Mouse (Mus musculus) limb, embryonic 12.5 days (tissue): ENCODE data around the gene Tex14. TPM values are rescaled to one million over a fixed set of nuclear protein-coding genes. Genes with fewer than 3 reads are reported as not detected.
"Not testable (repeated sequence)": the region's sequence is repeated elsewhere in the genome, so short reads cannot be mapped to it uniquely, and the experiment has no call there.

ENCODE experiments used
- ATAC-seq: fragments of 200-750 bp; cut with Nextera tagmentation; 2 replicates; pipeline ENCODE4 v1.8.0; 2017; ENCODE audit warnings: low read depth, moderate TSS enrichment; ENCODE audit not compliant: insufficient number of reproducible peaks, insufficient read depth, low FRiP score, low TSS enrichment
- H3K27ac ChIP-seq: fragments of 300-500 bp; sonication (generic); 2 replicates; pipeline ENCODE4 v1.5.1; 2016; ENCODE audit warnings: mild to moderate bottlenecking, moderate library complexity
- H3K27me3 ChIP-seq: fragments of 300-500 bp; sonication (generic); 2 replicates; pipeline ENCODE4 v1.6.1; 2016; ENCODE audit warnings: mild to moderate bottlenecking, moderate library complexity
- H3K36me3 ChIP-seq: fragments of 300-500 bp; sonication (generic); 2 replicates; pipeline ENCODE4 v1.6.1; 2016; ENCODE audit warnings: mild to moderate bottlenecking, moderate library complexity
- H3K4me1 ChIP-seq: fragments of 300-500 bp; sonication (generic); replicated peaks from 2 replicates; pipeline ENCODE4 v1.6.1; 2016
- H3K4me2 ChIP-seq: fragments of 300-500 bp; sonication (generic); 2 replicates; pipeline ENCODE4 v1.6.1; 2016; ENCODE audit warnings: mild to moderate bottlenecking, moderate library complexity
- H3K4me3 ChIP-seq: fragments of 300-500 bp; sonication (generic); replicated peaks from 2 replicates; pipeline ENCODE4 v1.5.1; 2016; ENCODE audit warnings: mild to moderate bottlenecking
- H3K9ac ChIP-seq: fragments of 300-500 bp; sonication (generic); replicated peaks from 2 replicates; pipeline ENCODE4 v1.6.1; 2016; ENCODE audit warnings: mild to moderate bottlenecking, moderate library complexity
- H3K9me3 ChIP-seq: fragments of 300-500 bp; sonication (generic); 2 replicates; pipeline ENCODE4 v1.6.1; 2016; ENCODE audit warnings: mild to moderate bottlenecking, moderate library complexity
- WGBS: fragments of 180-500 bp; shearing (Covaris S2); methylation state at CpG from one replicate; pipeline ENCODE4 v1.1.7; 2016; 5-methylcytosine and 5-hydroxymethylcytosine counted together
- polyA plus RNA-seq: library from polyadenylated mRNA; unstranded; fragments of >200 nt; fragmentation: Nextera tagmentation; extraction: Ambion mirVana; gene quantifications from 2 replicates; pipeline ENCODE4 v1.2.1, GENCODE M21; 2016

Tex14 gene
- polyA plus RNA-seq, 1 experiment from 2014 or later: 0.81 TPM

- Histone ChIP-seq H3K27ac (no peak overlapping the region), H3K9ac (no peak overlapping the region), H3K27me3 (no peaks in the 10 kb centered on the region), H3K4me3 (no peak overlapping the region), H3K9me3 (no peaks in the 10 kb centered on the region), H3K4me1 (no peaks in the 10 kb centered on the region), H3K36me3 (peaks cover 35% of the 10 kb centered on the region), H3K4me2 (no peak overlapping the region)
- 92% methylated on average over 2 of the region's 2 CpGs for WGBS
- no peak for ATAC-seq
These were observed 6.5 kb upstream of the Tex14 start for GRCm38 (mm10) chr11:87398402-87398801.

GRCm38 (mm10) chr11:87404111-87404853 lies 583 bp upstream of the Tex14 start:
- ATAC-seq: peak; percentile 88
- Histone ChIP-seq H3K9me3 (no peaks in the 10 kb centered on the region), H3K4me1 (peaks cover 3% of the 10 kb centered on the region), H3K9ac (peak overlapping the region; percentile 78), H3K36me3 (peaks cover 20% of the 10 kb centered on the region), H3K4me2 (peak overlapping the region; percentile 63), H3K27ac (peak overlapping the region; percentile 97), H3K27me3 (no peaks in the 10 kb centered on the region), H3K4me3 (peak overlapping the region; percentile 56)
- 3% methylated on average over 58 of the region's 58 CpGs for WGBS

DNA sequence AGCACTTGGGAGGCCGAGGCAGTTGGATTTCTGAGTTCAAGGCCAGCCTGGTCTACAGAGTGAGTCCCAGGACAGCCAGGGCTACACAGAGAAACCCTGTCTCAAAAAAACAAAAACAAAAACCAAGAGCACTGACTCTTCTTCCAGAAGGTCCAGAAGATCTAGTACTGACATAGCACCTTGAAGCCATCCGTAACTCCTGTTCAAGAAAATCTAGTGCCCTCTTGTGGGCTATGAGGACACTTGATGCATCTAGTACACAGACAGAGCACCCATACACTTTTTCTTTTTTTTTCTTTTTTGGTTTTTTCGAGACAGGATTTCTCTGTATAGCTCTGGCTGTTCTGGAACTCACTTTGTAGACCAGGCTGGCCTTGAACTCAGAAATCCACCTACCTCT lies 8.5 kb downstream of the Tex14 start:
- H3K27ac ChIP-seq, ATAC-seq, H3K4me2 ChIP-seq, H3K9me3 ChIP-seq, H3K4me3 ChIP-seq, H3K36me3 ChIP-seq, H3K27me3 ChIP-seq, H3K9ac ChIP-seq, H3K4me1 ChIP-seq: not testable (repeated sequence)
- WGBS: 70% methylated on average over 3 of the region's 3 CpGs

DNA sequence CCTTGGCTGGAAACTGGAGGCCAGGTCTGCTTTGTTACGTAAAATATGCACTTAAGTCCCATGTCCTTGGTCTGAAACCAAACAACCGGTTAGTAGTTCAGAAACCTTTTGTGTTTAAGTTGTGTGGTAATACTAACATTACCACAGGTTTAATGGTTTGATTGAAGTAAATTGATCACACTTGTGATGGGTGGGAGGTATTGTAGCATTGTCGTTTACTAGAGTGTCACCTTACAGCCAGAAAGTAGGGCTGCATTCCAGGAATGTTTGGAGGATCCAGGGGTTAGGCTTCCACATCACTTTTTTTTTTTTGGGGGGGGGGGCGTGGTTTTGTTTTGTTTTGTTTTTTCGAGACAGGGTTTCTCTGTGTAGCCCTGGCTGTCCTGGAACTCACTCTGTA lies 11.3 kb downstream of the Tex14 start:
- no peak for ATAC-seq
- H3K27me3 ChIP-seq: no peaks in the 10 kb centered on the region
- no peak overlapping the region for H3K4me3 ChIP-seq
- no peaks in the 10 kb centered on the region for H3K4me1 ChIP-seq
- no peaks in the 10 kb centered on the region for H3K9me3 ChIP-seq
- 53% methylated on average over 5 of the region's 5 CpGs for WGBS
- H3K36me3 ChIP-seq: no peaks in the 10 kb centered on the region
- H3K27ac ChIP-seq: no peak overlapping the region
- H3K4me2 ChIP-seq: no peak overlapping the region
- H3K9ac ChIP-seq: no peak overlapping the region

DNA sequence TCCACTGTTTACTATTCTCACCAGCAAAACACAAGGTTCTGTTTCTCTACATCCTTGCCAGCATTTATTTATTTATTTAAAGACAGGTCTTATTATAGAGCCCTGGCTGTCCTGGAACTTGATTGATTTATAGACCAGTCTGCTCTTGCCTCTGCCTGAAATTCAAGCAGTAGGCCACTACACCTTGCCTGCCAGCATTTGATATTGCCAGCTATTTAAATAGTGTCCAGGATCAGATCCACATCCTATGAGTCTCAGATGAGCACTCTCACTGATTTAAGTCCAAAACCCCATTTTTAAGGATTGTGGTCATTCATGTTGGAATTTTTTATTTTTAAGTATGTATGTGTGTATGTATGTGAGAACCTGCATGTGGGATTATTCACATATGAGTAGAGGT lies 16.0 kb downstream of the Tex14 start:
- H3K4me2 ChIP-seq: no peak overlapping the region
- no peak overlapping the region for H3K27ac ChIP-seq
- ATAC-seq: no peak
- no peak overlapping the region for H3K9ac ChIP-seq
- H3K9me3 ChIP-seq: no peaks in the 10 kb centered on the region
- no peaks in the 10 kb centered on the region for H3K36me3 ChIP-seq
- peaks cover 5% of the 10 kb centered on the region; the same call in 1 of the 2 replicates for H3K4me1 ChIP-seq
- H3K27me3 ChIP-seq: no peaks in the 10 kb centered on the region
- no peak overlapping the region for H3K4me3 ChIP-seq

DNA sequence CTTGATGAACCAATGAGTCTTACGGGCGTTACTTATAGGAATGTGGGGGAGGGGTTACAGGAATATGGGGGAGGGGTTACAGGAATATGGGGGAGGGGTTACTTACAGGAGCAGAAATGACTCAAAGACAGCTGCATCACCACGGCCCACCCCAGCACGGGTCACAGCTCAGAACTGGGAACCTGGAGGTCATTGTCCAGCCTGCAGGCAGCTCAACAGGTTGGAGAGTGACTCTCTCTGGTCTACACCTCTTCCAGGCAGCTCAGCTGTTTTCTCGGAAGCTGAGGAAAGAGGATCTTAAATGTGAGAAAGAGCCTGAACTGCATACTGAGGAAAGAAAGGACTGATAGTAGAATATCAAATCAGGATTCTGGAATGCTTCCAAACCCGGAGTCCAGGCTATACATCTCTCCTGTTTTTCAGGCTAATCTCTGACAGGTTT lies 16.9 kb downstream of the Tex14 start:
- peak overlapping the region; percentile 35 for H3K4me3 ChIP-seq
- H3K9ac ChIP-seq: peak overlapping the region; percentile 49
- 27% methylated on average over 6 of the region's 6 CpGs for WGBS
- H3K27me3 ChIP-seq: no peaks in the 10 kb centered on the region
- no peak for ATAC-seq
- H3K4me1 ChIP-seq: peaks cover 5% of the 10 kb centered on the region; the same call in 1 of the 2 replicates
- peak overlapping the region; percentile 61 for H3K4me2 ChIP-seq
- H3K36me3 ChIP-seq: no peaks in the 10 kb centered on the region
- H3K27ac ChIP-seq: peak overlapping the region; percentile 84
- H3K9me3 ChIP-seq: no peaks in the 10 kb centered on the region

DNA sequence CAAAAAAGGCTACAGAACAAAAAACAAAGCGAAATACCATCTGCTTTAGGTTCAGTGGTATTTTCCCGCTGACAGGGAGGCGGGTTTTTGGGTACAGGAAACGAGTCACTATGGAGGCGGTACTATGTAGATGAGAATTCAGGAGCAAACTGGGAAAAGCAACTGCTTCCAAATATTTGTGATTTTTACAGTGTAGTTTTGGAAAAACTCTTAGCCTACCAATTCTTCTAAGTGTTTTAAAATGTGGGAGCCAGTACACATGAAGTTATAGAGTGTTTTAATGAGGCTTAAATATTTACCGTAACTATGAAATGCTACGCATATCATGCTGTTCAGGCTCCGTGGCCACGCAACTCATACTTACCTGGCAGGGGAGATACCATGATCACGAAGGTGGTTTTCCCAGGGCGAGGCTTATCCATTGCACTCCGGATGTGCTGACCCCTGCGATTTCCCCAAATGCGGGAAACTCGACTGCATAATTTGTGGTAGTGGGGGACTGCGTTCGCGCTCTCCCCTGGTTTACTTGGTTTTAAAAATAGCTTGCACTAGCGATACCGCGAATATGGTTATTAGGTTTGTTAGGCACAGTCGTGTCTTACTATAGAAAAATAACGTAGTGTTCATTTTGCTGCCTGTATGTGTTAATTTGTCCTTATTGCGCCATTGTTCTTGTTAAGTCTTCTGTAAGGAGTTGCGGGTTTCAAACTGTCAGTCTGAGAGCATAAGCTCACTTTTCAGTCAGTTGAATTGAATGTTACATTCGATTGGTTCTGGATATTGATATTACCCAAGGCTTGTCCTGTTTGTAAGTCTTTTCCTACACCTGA lies 17.9 kb downstream of the Tex14 start:
- peak overlapping the region; percentile 49; the same call in 1 of the 2 replicates for H3K9ac ChIP-seq
- no peaks in the 10 kb centered on the region for H3K27me3 ChIP-seq
- ATAC-seq: peak; percentile 86
- H3K36me3 ChIP-seq: no peaks in the 10 kb centered on the region
- peaks cover 5% of the 10 kb centered on the region; the same call in 1 of the 2 replicates for H3K4me1 ChIP-seq
- peak overlapping the region; percentile 61 for H3K4me2 ChIP-seq
- peak overlapping the region; percentile 84 for H3K27ac ChIP-seq
- no peaks in the 10 kb centered on the region for H3K9me3 ChIP-seq
- under 1% methylated on average over 26 of the region's 26 CpGs for WGBS
- H3K4me3 ChIP-seq: peak overlapping the region; percentile 35

- Histone ChIP-seq H3K4me3 (no peak overlapping the region), H3K4me1 (peaks cover 5% of the 10 kb centered on the region; the same call in 1 of the 2 replicates), H3K27me3 (no peaks in the 10 kb centered on the region), H3K9me3 (no peaks in the 10 kb centered on the region), H3K9ac (no peak overlapping the region), H3K27ac (peak overlapping the region; percentile 75), H3K36me3 (no peaks in the 10 kb centered on the region), H3K4me2 (no peak overlapping the region)
- ATAC-seq: no peak
- 47% methylated on average over 6 of the region's 6 CpGs for WGBS
These were observed 18.9 kb downstream of the Tex14 start for GRCm38 (mm10) chr11:87423551-87424325.

DNA sequence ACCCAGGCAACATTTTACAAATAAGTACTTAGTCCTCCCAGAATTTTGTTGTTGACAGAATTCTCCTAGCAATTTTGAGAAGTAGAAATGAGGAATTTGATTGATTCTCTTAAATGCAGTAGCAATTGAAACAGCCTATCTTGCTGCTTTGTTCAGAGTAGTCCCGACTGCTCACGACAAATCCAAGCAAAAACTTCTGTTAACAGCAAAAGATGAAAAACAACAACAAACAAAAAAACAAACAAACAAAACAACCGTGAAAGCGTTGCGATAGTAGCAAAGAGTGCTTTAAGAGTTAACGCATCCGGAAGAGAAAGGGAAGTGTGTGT lies 21.2 kb downstream of the Tex14 start:
- under 1% methylated on average over 7 of the region's 7 CpGs for WGBS
- H3K9me3 ChIP-seq: no peaks in the 10 kb centered on the region
- no peak for ATAC-seq
- H3K4me1 ChIP-seq: peaks cover 5% of the 10 kb centered on the region; the same call in 1 of the 2 replicates
- H3K4me3 ChIP-seq: peak overlapping the region; percentile 36
- peak overlapping the region; percentile 57 for H3K4me2 ChIP-seq
- H3K36me3 ChIP-seq: no peaks in the 10 kb centered on the region
- H3K27me3 ChIP-seq: no peaks in the 10 kb centered on the region
- H3K27ac ChIP-seq: peak overlapping the region; percentile 82
- H3K9ac ChIP-seq: no peak overlapping the region; the same call in 1 of the 2 replicates

DNA sequence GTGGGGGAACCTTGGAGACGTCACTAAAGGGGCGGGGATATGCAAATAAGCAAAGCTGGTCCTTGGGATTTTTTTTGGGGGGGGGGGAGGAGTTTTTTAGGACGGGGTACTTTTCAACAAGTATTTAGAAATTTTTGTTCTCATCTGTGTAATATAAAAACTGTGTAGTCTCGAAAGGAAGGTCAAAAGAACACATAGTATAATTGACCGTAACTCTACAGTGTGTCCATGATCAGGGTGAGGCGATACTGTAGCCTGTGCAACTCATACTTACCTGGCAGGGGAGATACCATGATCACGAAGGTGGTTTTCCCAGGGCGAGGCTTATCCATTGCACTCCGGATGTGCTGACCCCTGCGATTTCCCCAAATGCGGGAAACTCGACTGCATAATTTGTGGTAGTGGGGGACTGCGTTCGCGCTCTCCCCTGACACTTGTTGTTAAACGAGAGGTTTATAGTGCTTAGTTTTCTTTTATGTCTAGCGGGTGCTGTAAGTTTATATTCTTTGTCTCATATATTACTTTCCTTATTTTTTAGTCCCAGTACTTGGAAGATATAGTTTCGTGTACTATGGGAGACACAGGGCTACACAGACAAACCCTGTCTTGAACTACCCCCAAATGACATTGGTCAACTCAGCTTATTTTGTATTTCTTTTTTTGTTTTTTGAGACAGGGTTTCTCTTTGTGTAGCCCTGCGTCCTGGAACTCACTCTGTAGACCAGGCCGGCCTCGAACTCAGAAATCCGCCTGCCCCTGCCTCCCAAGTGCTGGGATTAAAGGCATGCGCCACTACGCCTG lies 21.8 kb downstream of the Tex14 start:
- H3K4me1 ChIP-seq, H3K27me3 ChIP-seq, H3K9me3 ChIP-seq, H3K9ac ChIP-seq, H3K36me3 ChIP-seq: not testable (repeated sequence)
- WGBS: under 1% methylated on average over 24 of the region's 24 CpGs
- Histone ChIP-seq H3K4me2 (peak overlapping the region; percentile 57), H3K4me3 (peak overlapping the region; percentile 36), H3K27ac (peak overlapping the region; percentile 82)
- peak; percentile 96 for ATAC-seq
